Mouse (Mus musculus): ENCODE measurements at regions not wholly inside any gene's neighbourhood (a gene's known extent, or its start where the extent isn't known, plus 50 kb on each side); places are given as distances from the start of the nearest gene placed in this dataset.
"Not testable (repeated sequence)": the region's sequence is repeated elsewhere in the genome, so short reads cannot be mapped to it uniquely, and the experiment has no call there.

GRCm38 (mm10) chr6:22523582-22524234 is 167.7 kb upstream of the Fam3c start:
- intact Hi-C loops (cut with DNase I), result no loop called here
- DNase-seq, result no peak

DNA sequence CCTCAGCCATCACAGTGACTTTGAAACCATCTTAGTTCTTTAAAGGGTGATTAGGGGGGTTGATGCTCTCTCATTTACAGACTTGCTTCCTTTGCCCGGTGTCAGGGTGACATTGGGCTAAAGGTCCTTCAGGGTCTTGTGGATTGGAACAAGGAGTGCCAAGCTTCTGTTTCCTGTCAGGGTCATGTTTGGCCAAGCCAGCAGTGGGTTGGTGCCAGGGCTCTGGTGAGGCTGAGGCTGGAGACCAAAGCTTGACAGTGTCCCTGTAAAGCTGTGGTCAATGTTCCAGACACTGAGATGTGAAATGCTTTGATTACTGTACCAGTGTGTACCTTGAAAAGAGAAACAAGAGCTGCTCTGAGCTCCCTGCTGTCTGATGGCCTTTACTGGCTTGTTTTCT is 150.8 kb upstream of the Fam3c start:
- peak; percentile 8 to 12 for DNase-seq
- intact Hi-C loops (cut with DNase I), result no loop called here

DNA sequence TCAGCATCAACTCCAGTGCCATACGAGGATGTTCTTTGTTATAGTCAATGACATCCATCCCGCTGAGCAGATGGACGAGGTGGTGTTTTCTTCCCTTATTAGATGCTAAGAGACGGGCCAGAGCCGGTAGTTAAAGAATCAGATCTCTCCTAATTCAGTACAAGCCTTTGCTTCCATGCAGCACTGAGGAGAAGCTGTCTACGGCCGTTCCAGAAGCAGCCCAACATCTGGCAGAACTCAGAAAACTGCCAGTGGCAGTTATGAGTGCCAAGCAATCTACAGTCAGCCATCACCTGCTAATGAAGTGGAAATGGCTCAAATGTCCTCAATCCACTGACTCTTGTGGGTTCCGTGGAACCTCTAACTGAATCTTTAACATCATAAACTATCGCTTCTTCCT is 141.3 kb upstream of the Fam3c start:
- no peak for DNase-seq
- intact Hi-C loops (cut with DNase I), result no loop called here

- DNase-seq, result peak in 1 of 2 experiments; percentile 8
- intact Hi-C loops (cut with DNase I), result no loop called here
Measured at GRCm38 (mm10) chr6:22496471-22496870, 140.4 kb upstream of the Fam3c start.

- peak in 1 of 2 experiments; percentile 33 for DNase-seq
- intact Hi-C loops (cut with DNase I), result loop anchor here (1.0 to 5.0 kb wide), 3 partner anchors 164 to 371 kb away; no protein-coding TSS in a partner anchor
Measured at GRCm38 (mm10) chr6:22493632-22494260, 137.7 kb upstream of the Fam3c start.

- intact Hi-C loops (cut with DNase I), result loop anchor here (5.0 kb wide), 1 partner anchor 371 kb away; no protein-coding TSS in a partner anchor
- no peak for DNase-seq
Measured at GRCm38 (mm10) chr6:22492896-22493295, 136.9 kb upstream of the Fam3c start.

- intact Hi-C loops (cut with DNase I), result loop anchor here (5.0 kb wide), 1 partner anchor 368 kb away; no protein-coding TSS in a partner anchor
- no peak for DNase-seq
Measured at GRCm38 (mm10) chr6:22490762-22491161, 134.7 kb upstream of the Fam3c start.

DNA sequence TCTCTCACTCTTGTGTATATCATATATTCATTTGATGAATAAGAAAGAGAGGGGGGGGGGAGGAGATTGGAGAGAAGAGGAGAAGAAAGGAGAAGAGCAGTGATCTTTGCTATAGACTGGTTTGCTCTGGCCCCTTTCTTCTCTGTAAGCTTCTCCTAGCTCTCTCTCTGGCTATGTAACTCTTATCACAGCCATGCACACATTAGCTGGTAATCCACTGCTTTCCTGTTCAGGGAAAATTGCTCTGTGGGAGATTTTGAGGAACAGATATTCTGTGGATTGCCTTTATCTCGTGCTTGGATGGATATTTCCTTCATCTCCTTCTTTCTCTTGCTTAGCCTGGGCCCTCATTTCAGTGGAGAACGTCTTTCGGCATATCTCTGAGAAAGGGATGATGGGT is 131.4 kb upstream of the Fam3c start:
- DNase-seq, result no peak
- intact Hi-C loops (cut with DNase I), result no loop called here

- no peak for DNase-seq
- intact Hi-C loops (cut with DNase I), result no loop called here
Measured at GRCm38 (mm10) chr6:22485828-22486518, 129.9 kb upstream of the Fam3c start.

DNA sequence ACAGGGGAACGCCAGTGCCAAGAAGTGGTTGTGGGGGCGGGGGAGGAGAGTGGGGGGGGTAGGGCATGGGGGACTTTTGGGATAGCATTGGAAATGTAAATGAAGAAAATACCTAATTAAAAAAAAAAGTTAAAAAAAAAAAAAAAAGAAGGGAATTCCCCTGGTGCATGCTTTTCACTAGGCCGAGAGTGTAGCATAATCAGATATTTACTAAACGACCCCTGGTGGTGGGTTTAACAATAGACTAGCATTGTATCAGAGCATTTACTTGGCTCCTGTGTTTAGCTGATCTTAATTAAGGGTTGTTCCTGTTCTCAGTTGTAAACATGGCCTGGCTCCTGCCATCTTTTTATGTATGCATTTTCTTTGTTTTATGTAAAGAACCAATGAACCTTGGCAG is 126.2 kb upstream of the Fam3c start:
- DNase-seq; intact Hi-C loops (cut with DNase I): not testable (repeated sequence)

- intact Hi-C loops (cut with DNase I), result no loop called here
- DNase-seq, result no peak
Measured at GRCm38 (mm10) chr6:22474604-22475003, 118.6 kb upstream of the Fam3c start.

DNA sequence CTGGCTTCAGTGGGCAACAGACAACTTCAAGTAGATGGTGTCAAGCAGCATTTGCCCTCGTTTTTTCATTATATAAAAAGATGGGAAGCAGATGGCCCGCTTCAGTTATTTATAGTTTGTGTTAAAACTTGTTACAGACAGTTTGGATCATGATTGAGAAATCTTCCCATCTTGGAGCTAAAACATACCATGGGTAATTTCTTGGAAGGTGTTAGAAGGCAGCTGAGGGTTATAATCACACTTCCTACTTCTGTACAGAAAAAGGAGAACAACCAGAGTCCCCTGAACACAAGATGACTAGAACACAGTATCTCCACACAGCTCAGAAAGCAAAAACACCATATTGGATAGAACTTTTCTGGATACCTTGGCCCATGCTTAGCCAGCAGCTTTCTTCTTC is 118.0 kb upstream of the Fam3c start:
- DNase-seq, result no peak
- intact Hi-C loops (cut with DNase I), result no loop called here

DNA sequence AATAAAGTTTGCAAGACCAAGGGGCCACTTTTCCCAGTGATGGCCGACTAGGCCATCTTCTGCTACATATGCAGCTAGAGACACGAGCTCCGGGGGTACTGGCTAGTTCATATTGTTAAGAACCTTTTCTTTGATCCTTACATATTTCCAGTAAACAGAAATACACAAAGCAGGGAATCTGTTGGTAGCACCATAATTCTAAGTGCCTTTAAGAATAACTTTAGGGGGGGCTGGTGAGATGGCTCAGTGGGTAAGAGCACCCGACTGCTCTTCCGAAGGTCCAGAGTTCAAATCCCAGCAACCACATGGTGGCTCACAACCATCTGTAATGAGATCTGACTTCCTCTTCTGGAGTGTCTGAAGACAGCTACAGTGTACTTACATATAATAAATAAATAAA is 116.4 kb upstream of the Fam3c start:
- DNase-seq; intact Hi-C loops (cut with DNase I): not testable (repeated sequence)

DNA sequence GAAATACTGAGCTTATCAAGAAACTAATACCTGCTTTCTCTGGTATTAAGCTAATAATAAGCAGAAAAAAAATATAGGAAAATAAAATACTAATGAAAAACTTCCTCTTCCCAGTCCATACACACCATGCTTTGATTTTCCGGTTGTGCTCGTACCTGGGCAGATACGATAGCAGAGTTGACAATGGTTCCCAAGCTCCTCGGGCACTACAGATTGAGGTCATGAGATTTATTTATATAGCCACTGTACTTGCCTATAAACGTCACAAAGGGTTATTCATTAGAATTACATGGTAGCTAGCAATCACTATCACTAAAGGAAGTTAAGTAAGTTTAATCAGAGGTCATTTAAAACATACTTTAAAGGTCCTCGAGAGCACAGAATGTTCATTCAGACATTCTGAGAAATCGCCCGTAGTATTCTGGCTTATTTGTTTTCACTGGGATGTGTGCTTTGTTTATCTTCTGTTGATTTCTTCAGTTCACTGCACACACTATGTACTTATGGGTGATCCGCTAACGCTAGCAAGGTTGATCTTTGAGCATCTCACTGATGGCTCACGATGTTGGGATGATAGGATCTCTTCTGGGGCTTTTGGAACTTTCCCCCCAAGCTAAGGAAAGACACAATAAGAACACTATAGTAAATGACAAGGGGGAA is 111.4 kb upstream of the Fam3c start:
- no peak for DNase-seq
- intact Hi-C loops (cut with DNase I), result no loop called here

- intact Hi-C loops (cut with DNase I), result no loop called here
- no peak for DNase-seq
Measured at GRCm38 (mm10) chr6:22465926-22466325, 109.9 kb upstream of the Fam3c start.

DNA sequence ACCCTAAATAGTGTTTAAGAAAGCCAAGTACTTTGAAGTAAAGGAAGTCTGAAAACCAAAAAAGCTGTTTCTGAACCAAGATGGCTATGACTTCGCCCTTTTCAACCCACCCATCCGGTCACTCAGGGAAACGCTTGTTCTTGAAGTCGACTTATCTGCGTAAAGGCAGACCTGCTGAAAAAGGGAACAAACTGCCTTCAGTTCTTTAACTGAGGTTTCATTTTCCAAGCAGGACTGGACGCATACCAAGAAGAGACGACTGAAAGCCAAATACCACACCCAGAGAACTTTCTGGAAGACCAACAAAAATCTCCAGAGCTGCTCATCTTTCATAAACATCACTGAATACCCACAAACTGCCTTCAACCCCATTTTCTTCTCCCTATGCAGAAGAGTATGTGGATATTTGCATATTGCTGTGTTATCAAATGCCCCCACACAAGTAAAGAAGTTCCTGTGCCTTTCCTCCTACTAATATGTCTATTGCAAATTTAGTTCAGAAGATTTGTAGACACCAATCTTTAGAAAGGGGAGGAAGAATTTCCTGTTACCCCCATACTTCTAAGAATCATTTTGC is 103.5 kb upstream of the Fam3c start:
- intact Hi-C loops (cut with DNase I), result no loop called here
- peak in 1 of 2 experiments; percentile 18 for DNase-seq

DNA sequence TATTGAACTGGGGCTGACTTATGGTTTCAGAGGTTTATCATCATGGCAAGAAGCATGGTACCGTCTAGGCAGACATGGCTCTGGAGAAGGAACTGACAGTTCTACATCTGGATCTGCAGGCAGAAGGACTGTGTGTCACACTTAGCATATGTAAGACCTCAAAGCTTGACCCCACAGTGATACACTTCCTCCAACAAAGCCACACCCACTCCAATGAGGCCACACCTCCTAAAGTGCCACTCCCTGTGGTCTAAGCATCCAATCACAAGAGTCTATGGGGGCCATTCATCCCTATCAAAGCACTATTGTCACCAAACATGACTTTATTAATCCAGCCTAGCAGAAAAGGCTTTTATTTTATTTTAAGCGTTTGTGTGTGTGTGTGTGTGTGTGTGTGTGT is 96.2 kb upstream of the Fam3c start:
- intact Hi-C loops (cut with DNase I), result no loop called here
- DNase-seq, result no peak

DNA sequence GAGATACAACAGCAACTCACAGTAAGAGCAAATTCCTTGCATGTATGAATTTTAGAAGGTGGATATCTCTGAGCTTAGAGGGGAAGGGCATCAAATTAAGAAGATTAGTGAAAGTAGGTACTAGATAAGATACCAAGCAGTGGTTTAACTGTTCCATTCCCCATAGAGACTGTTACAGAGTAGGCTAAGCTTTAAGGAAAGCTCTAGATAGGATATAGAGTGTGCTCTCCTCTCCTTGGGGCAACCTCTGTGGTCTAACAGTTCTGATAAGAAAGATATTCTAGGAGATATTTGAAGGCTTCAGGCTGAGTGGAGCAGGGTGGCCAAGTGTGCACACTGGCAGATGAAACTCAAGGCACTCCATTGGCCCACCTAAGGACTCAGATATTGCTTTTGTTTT is 94.5 kb upstream of the Fam3c start:
- no peak for DNase-seq
- intact Hi-C loops (cut with DNase I), result no loop called here

- DNase-seq, result no peak
- intact Hi-C loops (cut with DNase I), result no loop called here
Measured at GRCm38 (mm10) chr6:22448906-22449305, 92.9 kb upstream of the Fam3c start.

GRCm38 (mm10) chr6:22447636-22448035 is 91.6 kb upstream of the Fam3c start:
- no peak for DNase-seq
- intact Hi-C loops (cut with DNase I), result no loop called here
